Mouse (Mus musculus): ENCODE data around the gene Irx1.

Gene Irx1

DNA sequence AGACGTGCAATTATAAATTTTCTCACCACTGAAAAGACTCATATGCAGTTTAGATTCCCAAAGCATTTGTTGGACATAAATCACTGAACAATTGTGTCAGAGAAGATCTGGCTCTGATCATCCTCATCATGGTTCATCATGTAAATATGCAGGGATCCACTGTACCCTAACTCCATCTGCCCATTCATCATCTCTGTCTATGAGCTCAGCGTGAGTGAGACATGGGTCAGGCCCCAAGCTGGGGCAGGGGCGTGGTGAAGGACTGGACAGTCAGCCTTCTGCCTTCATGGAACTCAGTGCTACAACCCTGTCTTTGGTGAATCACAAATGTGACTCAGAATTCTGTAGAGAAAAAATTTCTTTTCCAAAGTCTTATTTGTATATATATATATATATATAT is 53.2 kb downstream of the Irx1 start:
- DNase-seq (ENCODE audit: low spot score in 2 of 2) = no peak

All from spleen, postnatal 10 days (tissue).